Mouse (Mus musculus) G1E (cell line): ENCODE measurements around the gene Cd2bp2.

ENCODE experiments used
- CTCF ChIP-seq: IDR thresholded peaks from 2 replicates; pipeline ENCODE4 v1.5.1; 2012; ENCODE audit warnings: low read depth, low read length, inconsistent platforms, mixed read lengths
- GATA1 ChIP-seq: IDR thresholded peaks from 2 replicates; pipeline ENCODE4 v1.6.1; 2012; ENCODE audit warnings: borderline replicate concordance, low read length, inconsistent platforms, mixed read lengths
- TAL1 ChIP-seq: conservative IDR thresholded peaks from 2 replicates; pipeline ENCODE4 v1.6.1; 2012; ENCODE audit warnings: low read depth, low read length, inconsistent platforms, mixed read lengths

DNA sequence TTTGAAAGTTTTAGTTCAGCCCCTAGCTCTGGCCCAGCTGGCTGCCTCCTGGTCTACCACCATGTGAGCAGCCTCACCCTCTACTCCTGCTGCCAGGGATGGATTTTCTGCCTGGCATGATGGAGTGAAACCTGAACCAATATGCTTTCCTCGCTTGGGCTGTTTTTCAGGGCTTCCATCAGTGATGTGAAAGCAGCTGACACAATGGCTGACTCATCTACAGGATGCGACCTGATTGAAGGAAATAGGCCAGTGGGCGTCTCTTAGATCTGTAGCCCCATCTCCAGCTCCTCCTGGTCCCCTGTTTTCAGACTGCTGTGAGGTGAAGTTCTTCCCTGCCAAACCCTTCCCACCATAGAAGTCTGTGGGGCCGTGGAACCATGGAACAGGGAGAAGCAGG lies 18.9 kb downstream of the Cd2bp2 start:
- TF ChIP-seq CTCF (no peak), GATA1 (no peak), TAL1 (no peak)
